Mouse (Mus musculus): Measurements from ENCODE around the gene Notch1.
A peak's percentile ranks its signal among the peaks of the same experiment; 100 is the strongest.

Gene Notch1

DNA sequence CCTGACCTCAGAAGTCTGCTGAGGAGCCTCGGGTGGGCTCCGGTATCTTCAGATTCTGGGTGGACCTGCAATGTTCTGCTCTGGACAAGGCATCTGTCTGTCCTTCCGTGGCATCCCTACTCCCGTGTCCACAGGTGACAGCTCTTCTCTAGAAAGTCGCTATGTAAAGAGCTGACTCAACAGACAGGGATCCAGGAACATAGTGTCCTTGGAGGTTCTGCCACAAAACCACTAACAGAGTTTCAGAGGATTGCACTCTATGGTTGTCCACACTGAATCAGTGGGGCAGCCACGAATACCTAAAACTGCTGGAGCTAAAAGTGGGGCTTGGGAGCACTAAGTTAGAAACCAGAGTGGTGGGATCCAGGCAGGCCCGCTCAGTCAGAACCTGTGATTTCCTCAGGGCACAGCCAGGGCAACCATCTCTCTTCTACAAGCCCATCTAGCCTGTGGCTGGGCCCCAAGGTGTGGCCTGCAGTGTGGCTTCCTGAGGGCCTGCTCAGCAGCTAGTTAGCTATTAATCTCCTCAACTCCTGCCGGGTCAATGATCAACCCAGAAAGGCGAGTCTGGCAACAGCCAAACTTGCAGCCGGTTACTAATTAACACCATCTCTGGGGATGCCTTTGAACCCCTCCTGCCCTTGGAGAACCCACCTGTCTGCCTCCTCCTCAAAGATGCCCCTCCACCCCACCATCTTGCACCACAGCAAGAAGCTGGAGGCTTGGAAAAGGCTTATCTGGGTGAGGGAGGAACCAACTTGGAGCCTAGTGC lies 34.6 kb downstream of the Notch1 start:
- no peak for DNase-seq (ENCODE audit: low spot score in 2 of 2)

DNA sequence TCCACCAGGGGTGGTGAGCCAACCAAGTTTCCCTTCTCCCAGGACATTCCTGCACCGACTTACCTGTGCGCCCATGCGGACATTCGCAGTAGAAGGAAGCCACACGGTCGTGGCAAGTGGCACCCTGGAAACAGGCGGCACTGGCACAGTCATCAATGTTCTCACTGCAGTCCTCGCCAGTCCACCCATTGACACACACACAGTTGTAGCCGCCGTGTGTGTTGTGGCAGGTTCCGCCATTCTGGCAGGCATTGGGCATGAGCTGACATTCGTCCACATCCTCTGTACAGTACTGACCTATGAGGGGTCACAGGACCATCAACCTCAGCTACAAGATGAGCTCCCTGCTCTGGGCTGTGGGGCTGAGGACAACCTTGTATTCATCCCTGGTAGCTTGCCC lies 35.6 kb downstream of the Notch1 start:
- no peak for DNase-seq (ENCODE audit: low spot score in 2 of 2)

DNA sequence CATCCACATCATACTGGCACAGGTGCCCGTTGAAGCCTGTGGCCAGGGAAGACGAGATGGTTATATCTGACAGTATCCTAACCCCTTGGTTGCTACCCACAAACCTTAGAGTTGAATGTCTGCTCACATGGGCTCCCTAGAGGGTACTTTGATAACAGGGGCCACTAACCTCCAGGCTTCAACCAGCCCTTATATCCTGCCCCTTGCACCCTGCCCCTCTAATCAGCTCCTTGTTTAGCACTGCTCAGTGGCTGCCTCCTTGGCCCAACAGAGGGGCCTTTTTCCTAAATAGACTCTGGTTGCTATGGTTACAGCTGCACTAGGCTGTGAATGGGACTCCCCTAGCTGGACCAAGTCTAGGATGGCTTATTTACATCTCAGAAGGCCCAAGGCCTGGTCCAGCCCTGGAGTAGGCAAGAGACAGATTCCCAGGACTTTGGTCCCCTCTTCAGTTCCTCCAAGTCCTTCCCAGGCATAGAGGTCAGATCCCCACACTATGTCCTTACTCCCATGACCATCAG lies 37.7 kb downstream of the Notch1 start:
- DNase-seq (ENCODE audit: low spot score in 2 of 2) = no peak

DNA sequence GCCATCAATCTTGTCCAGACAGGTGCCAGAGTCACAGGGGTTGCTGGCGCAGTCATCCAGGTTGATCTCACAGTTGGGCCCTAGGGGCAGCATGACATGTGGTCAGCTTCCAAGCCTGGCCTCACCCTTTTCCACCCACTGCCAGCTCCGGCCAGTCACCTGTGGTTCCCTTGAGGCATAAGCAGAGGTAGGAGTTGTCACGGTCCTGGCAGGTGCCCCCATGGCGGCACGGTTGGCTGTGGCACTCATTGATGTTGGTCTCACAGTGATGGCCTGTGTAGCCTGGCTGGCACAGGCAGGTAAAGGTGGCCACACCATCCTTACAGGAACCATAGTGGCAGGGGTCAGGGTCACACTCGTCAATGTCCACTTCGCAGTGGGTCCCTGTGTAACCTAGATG lies 38.6 kb downstream of the Notch1 start:
- DNase-seq (ENCODE audit: low spot score in 2 of 2) = no peak

DNA sequence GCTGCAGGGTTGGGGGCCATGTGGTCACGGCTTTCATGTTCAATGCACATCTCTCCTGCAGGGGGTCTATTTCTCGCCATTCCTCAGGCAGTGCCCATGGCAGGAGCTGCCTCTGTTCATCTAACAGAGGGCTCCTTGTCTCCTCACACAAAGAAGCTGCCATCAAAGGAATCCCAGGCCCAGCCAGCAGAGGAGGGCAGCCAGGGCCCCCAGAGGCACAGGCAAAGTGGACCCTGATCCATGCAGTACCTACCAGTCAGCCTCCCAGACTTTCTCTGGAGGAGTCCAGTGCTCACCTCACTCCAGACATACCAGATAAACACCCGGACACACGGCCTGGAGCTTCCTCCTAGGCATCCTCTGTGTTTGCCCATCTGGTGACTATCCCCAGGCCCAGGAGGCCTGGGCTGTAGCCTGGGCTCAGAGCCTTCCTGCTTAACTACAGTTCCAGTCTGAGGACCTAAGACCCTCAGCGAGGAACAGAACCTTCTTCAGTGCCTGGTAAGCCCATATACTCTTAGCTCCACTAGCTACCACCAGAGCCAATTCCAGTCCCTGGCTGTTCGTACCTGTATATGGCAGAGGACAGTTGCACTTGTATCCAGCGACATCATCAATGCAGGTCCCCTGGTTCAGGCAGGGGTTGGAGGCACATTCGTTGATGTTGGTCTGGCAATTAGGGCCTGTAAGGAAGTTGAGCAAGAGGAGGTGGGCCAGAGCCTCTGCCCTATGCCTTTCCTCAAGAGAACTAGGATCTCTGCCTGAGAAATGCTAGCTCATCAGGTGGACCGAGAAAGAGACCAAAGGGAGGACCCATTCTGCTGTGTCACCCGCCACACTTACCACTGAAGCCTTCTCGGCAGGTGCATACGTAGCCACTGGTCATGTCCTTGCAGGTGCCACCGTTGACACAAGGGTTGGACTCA lies 40.7 kb downstream of the Notch1 start:
- no peak for DNase-seq (ENCODE audit: low spot score in 2 of 2)

DNA sequence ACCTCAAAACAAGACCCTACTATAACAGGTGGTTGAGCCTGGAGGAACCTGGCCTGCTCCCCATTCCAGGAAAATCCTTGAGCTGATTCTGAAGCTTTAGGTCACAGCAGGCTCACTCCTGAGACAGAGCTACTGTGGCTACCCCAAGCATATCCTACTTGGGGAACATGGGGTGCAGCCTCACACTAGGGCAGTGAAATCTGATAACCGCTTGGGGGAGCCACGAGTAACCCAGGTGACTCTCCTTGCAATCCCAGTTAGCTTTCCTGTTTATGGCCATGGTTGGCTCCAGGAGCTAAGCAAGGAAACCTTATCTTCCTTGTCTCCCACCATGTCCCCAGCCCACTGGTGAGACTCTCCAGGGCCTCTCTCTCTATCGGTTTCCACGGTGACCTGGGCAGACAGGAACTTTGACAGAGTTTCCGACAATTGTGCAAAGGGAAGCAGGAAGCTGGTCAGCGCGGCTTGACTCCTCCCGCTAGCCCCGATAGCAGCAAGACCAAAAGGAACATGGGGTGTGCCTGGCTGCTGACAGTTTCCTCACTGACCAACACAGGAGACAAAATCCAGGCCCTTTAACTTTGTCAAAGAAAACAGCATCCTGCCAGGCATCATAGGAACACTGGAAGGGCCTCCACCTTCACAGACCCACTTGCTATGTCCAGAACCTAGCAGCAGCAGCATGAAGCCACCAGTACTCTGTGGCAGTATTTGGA lies 41.5 kb downstream of the Notch1 start:
- DNase-seq (ENCODE audit: low spot score in 2 of 2) = no peak

DNA sequence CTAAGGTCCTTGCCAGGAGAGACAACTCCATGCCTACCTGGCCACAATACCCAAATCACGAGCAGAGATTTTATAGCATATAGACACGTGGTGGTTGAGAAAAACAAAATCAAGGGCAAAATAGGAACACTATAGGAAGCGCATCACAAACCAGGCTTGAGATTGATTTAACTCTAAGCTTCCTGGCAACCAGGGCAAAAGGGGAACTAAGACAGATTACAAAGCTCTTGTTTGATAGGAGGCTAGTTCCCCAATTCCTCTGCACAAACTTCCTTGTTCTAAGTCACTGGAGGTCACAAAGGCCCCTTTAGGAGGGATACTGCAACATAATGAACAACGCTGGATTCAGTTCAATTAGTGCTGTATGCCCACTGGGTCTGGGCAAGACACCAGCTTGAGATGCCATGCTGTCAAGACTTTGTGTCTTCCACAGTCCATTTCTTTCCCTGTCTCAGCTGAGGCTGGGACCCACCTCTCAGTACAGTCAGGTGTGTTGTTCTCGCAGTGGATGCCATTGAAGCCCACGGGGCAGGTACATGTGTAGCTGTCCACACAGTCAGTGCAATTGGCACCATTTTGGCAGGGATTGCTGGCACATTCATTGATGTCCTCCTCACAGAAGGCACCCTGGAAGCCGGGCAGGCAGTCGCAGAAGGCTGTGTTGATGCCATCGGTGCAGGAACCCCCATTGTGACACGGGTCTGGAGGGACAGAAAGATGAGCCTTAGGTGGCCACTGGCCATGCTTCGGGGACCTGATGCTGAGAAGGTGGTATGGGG lies 44.0 kb downstream of the Notch1 start:
- no peak for DNase-seq (ENCODE audit: low spot score in 2 of 2)

DNA sequence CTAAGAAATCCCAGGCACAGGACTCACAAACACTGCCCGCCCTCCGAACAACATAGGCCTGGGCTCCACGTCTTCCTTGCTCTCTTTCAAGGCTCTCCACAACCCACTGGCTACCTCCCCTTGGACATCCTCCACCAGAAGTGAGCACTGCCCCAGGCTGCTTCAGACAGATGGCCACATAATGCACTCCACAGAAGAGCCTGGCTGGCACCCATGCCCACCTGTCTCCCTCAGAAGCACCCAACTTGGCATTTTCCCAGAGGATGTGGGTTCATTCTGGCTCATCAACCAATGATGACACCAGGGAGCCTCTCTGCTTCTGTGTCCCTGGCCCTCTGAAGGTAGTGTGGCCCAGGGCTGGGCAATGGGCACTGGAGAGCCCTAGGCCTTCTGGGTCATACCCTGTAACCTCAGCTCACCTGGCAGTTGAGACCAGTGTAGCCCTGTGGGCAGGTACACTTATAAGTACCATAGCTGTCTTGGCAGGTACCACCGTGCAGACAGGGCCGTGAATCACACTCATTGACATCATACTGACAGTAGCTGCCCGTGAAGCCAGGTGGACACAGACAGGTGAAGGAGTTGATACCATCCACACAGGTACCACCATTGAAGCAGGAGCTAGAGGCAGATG lies 44.7 kb downstream of the Notch1 start:
- DNase-seq (ENCODE audit: low spot score in 2 of 2) = no peak

DNA sequence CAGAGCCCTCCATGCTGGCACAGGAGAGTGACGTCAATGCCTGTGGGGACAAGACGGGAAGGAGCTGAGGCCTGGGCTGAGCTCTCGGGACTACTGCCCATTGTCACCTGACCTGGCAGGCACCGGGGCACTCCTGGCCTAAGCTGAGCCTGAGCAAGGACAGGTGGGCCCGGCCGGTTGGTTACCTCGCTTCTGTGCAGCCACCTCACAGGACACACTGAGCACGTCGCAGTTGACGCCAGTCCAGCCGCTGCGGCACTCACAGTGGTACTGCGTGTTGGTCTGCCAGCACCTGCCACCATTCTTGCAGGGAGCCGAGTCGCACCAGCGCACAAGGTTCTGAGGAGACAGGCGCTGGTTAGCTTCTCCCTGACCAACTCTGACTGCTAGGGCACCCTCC lies 45.5 kb downstream of the Notch1 start:
- DNase-seq (ENCODE audit: low spot score in 2 of 2) = no peak

DNA sequence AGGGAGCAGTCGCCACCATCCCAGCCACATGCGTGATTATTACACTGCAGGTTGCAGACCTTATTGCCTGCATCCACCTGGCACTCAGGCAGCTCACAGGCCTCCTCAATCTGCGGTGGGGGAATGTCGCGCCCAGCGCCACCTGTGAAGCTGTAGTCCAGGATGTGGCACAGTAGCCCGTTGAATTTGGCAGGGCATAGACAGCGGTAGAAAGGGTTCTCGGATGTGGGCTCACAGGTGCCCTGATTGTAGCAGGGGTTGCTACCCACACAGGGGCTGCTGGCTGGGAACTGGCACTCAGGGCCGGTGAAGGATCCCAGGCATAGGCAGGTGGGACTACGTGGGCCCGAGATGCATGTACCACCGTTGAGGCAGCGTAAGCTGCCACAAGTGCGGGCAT lies 48.1 kb downstream of the Notch1 start:
- no peak for DNase-seq (ENCODE audit: low spot score in 2 of 2)

DNA sequence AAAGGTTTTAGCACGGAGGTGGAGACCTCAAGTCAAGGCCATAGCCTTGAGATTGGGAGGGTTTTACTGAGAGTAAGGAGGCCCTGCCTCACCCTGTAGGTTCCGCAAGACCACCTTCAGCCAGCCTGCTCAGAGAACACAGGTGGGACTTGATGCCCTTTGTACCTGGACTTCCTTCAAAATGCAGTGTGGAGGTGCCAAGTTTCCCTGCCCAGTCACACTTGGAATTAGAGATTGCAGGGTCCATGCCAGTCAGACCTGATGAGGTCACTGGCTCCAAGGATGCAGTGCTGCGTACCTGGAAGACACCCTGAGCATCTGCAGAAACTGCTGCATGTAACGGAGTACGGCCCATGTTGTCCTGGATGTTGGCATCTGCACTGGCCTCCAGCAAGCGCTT lies 53.1 kb downstream of the Notch1 start:
- DNase-seq (ENCODE audit: low spot score in 2 of 2) = no peak

DNA sequence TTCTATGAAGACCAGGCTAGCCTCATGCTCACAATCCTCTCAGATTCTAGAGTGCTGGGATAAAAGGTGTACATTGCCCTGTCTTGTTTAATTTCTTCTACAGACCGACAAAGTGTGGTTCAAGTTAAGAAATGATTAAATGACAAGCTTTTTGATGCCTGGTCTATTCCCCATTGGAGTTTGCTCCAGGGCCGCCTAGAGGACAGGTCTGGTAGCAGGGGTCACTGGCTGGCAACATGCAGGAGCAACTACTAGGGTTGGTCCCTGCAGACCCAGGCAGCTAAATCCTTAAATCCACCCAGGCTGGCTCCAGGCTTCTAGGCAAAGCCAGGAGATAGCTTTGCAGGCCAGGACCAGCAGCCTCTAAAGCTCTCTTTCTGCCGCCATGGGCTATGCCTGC lies 53.5 kb downstream of the Notch1 start:
- no peak for DNase-seq (ENCODE audit: low spot score in 2 of 2)

DNA sequence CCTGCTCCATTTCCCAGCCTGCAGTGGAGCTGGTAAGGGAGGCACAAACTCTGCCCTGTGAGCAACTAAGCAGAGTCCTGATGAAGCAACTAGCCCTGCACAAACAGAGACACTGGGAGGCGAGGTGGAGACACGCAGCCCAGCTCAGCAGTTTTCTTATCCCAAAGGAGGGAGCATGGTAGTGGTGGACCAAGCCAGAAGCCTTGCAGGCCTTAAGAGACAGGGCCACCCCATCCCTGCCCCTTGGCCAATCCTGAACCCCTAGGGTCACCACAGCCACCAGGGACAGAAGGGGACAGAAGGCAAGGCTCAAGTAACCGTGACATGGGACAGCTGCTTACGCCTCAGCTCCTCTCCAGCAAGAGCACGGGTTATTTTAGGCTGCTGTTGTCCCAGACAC lies 54.8 kb downstream of the Notch1 start:
- DNase-seq (ENCODE audit: low spot score in 2 of 2) = no peak

DNA sequence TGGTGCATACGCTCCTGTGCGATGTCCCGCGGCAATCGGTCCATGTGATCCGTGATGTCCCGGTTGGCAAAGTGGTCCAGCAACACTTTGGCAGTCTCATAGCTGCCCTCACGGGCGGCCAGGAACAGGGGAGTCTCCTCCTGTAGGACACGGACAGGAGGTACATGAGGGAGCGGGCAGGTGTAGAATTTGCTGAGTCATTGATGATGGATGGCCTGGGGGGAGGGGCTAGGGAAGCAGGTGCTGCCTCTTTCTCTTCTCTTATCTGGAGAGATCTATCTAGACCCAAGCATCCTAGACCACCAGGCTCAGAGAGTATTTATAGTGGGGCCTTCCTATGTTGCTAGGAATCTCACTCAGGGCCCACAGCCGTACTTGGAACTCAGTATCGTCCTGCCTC lies 55.6 kb downstream of the Notch1 start:
- DNase-seq (ENCODE audit: low spot score in 2 of 2) = no peak

DNA sequence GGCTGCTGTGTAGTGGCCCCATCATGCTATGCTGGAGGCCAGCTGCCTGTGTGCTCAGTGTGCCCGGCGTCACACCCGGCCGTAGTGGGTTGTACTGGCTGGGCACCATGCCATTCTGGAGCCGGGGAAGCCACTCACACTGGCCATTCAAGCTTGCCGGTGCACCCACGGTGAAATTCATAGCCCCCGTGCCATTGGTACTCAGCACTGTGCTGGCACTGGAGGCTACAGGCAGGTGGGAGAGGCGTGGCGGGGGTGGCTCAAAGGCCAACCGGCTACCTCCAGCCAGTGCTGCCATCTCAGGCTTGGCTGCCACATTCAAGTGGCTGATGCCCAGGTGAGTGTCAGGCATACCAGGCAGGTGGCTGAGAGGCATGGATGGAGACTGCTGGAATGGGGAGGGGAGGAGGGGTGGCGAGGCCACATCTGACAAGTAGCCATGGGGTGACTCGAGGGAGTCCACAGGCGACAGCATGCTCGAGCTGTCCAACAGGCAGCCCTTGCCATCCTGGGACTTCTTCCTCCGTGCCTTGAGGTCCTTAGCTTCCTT lies 56.3 kb downstream of the Notch1 start:
- no peak for DNase-seq (ENCODE audit: low spot score in 2 of 2)

DNA sequence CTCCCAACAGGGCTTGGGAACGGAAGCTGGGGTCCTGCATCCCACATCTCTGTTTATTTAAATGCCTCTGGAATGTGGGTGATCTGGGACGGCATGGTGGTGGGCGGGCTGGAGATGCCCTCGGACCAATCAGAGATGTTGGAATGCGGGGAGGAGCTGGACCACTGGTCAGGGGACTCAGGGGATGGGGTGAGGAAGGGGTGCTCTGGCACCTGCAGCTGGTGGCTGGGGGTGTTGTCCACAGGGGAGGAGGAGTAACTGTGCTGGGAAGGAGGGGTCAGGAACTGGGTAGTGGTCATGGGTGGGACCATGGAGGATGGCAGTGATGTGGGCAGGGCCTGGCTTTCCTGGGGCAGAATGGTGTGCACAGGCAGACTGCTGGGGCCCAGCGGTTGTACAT lies 57.0 kb downstream of the Notch1 start:
- DNase-seq (ENCODE audit: low spot score in 2 of 2) = no peak

DNA sequence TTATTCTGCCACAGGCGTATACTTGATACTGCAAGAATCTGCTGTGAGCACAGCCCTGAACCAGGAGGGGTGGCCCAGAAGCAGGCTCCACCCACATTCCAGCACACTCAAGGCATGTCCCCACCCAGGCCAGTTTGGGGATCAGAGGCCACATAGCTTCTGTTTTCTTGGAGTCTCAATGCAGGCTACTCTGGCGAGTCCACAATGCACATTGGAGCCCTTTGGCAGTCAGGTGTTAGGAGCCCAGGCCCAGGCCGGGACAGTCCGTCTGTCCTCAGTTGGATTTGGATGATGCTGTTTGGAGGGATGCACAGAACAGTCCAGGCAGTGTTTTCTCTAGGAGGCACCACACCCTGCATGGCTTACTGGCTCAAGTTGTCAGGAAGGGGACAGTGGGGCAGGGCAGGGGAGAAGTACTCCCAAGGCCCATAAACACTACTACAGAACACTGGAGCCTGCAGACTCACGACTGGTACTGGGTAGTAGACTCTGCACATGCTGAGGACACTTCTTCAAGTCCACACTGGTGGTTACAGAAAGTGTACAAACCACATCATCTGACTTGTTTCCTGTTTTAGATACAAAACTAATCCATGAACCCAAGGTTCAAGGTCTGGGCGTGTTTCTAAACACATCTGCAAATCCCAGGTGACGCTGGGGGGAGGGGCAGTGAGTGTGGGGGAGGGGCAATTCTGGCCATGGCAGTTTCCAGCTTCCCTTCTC lies 57.9 kb downstream of the Notch1 start:
- no peak for DNase-seq (ENCODE audit: low spot score in 2 of 2)

DNA sequence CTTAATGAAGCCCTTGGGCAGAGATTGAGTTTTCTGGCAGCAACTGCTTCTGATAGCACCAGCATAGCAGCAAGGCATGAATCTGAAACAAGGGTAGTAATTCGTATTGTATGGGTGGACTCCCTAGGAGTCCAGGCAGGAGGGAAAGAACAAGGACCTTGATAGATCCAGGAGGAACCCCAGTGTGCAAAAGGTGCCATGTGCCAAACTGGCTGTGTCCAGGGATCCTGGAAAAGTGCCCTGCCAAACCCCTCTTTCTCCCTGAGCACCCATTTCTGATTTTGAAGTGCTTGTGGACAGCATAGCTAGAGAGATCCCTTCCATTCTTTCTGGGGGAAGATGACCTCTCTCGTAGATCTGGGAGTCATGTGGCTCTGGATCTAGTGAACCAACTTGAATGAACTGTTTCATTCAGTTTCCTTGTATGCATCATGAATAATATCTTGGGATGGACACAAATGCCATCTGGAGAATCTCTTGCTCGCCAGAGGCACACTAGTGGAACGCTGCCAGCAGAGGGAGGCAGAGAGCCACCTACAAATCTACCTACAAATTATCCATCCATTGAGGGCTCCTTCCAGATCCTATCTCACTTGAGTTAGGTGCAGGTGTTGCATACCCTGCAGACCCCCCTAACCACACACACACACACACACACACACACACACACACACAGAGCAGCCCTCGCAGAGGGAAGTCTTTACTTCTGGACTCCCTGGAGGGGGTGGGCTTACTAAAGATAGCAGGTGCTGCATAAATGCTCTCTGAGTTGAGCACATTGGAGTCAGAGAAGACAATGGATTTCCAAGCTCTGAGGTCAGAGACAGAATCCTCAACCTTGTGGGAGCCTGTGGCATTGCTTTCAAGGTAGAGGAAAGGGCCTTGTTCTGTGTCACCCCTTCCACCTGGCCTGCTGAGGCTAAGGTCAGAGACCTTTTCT lies 67.1 kb downstream of the Notch1 start:
- peak; percentile 77 to 89 for DNase-seq (ENCODE audit: low spot score in 2 of 2)

DNA sequence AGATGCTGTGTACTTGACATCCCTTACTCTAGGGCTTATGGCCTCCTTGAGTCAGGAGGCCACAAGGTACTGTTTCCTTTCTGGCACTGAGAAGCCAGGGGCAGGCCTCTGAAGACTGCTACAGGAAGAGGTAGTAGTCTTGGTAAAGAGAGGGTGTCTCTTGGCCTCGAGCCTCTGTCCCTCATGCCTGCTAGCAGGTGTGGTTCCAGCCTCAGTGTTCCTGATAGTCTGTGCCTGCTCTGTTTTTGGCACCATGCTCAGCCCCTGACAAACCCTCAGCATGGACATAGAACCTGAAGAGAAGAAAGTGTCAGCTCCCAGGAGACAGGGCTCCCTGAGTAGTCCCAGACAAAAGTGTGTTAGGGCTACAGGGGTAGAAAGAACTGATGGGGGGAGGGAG lies 69.0 kb downstream of the Notch1 start:
- DNase-seq (ENCODE audit: low spot score in 2 of 2) = no peak
